In genomic region chr1:133182016-133182705, GRCm38 (mm10) we compare ENCODE assay signal across 8 mouse cellular contexts. TPM values are rescaled to one million over a fixed set of nuclear protein-coding genes. Genes with fewer than 3 reads are reported as not detected.
DNase-seq lines count a peak whose midpoint lies in the region; ATAC-seq lines count a peak whose summit lies in the region.

No protein-coding gene starts in this region.

- H3K9me3 ChIP-seq in forebrain, embryonic 15.5 days: no peaks in the 10 kb centered on the region
- no peaks in the 10 kb centered on the region for H3K9me3 ChIP-seq in hindbrain, embryonic 11.5 days (ENCODE audit: control insufficient read depth, low read length)

- H3K9ac ChIP-seq in forebrain, embryonic 15.5 days (replicated peaks): peak overlapping the region; percentile 61
- peak overlapping the region; percentile 61 for H3K9ac ChIP-seq in hindbrain, embryonic 11.5 days (ENCODE audit: low read depth, low read length)

- 1% methylated on average over 23 of the region's 25 CpGs for WGBS in forebrain, embryonic 15.5 days
- WGBS in hindbrain, embryonic 11.5 days: under 1% methylated on average over 22 of the region's 25 CpGs

- H3K27ac ChIP-seq in forebrain, embryonic 15.5 days (replicated peaks): peak overlapping the region; percentile 93
- peak overlapping the region; percentile 93 for H3K27ac ChIP-seq in hindbrain, embryonic 11.5 days (ENCODE audit: low read depth, low read length)

- H3K4me2 ChIP-seq in forebrain, embryonic 15.5 days (replicated peaks): peak overlapping the region; percentile 78
- peak overlapping the region; percentile 66 for H3K4me2 ChIP-seq in hindbrain, embryonic 11.5 days (replicated peaks; ENCODE audit: low read depth, low read length)

- H3K27me3 ChIP-seq in forebrain, embryonic 15.5 days: no peaks in the 10 kb centered on the region
- no peaks in the 10 kb centered on the region for H3K27me3 ChIP-seq in hindbrain, embryonic 11.5 days (ENCODE audit: control insufficient read depth, insufficient read depth, low read length)

- ATAC-seq in forebrain, embryonic 15.5 days (replicated peaks): peak; percentile 43
- ATAC-seq in hindbrain, embryonic 11.5 days (ENCODE audit: low FRiP score): peak; percentile 58

- H3K4me1 ChIP-seq in forebrain, embryonic 15.5 days: peaks cover 55% of the 10 kb centered on the region
- H3K4me1 ChIP-seq in hindbrain, embryonic 11.5 days (replicated peaks; ENCODE audit: control insufficient read depth, insufficient read depth, low read length): peaks cover 10% of the 10 kb centered on the region

- H3K36me3 ChIP-seq in forebrain, embryonic 15.5 days: no peaks in the 10 kb centered on the region
- no peaks in the 10 kb centered on the region for H3K36me3 ChIP-seq in hindbrain, embryonic 11.5 days (ENCODE audit: control insufficient read depth, insufficient read depth, low read length)

- H3K4me3 ChIP-seq in forebrain, embryonic 15.5 days: peak overlapping the region; percentile 58
- H3K4me3 ChIP-seq in hindbrain, embryonic 11.5 days (ENCODE audit: low read depth, low read length): peak overlapping the region; percentile 51

- peak; percentile 95 for DNase-seq in MN1 (ENCODE audit: low spot score)
- peak; percentile 79 for DNase-seq in cerebellum, adult 11-12 months
- peak; percentile 81 for DNase-seq in hindbrain, embryonic 11.5 days (ENCODE audit: low spot score)
- peak; percentile 62 to 81 for DNase-seq in left cerebral cortex, adult 18-20 months (ENCODE audit: low spot score in 2 of 2)
- peak; percentile 37 to 56 for DNase-seq in lung, postnatal 4 days
- peak; percentile 73 for DNase-seq in right cerebral cortex, postnatal 25 days
- no peak for DNase-seq in spleen, adult 18-20 months

RNA-seq across cellular contexts. Expression of gene Plekha6, which starts 18.2 kb away (rescaled TPM):
- polyA plus RNA-seq in forebrain, embryonic 15.5 days (2015; fragmentation: Nextera tagmentation; extraction: Ambion mirVana): 10.6 and 12.8 TPM in 2 replicates
- 14.6 and 22.1 TPM in 2 replicates for polyA plus RNA-seq in hindbrain, embryonic 11.5 days (2014; fragmentation: Nextera tagmentation; extraction: Ambion mirVana)
- 10 to 100 TPM; 78.2 to 91.1 TPM for total RNA-seq in left cerebral cortex, adult 18-20 months (2021)

RNA-seq across cellular contexts. Expression of gene Ppp1r15b, which starts 51.2 kb away (rescaled TPM):
- 31.8 and 32.0 TPM in 2 replicates for polyA plus RNA-seq in forebrain, embryonic 15.5 days (2015; fragmentation: Nextera tagmentation; extraction: Ambion mirVana)
- polyA plus RNA-seq in hindbrain, embryonic 11.5 days (2014; fragmentation: Nextera tagmentation; extraction: Ambion mirVana): 37.8 and 48.7 TPM in 2 replicates
- 10 to 100 TPM; 44.6 to 49.3 TPM for total RNA-seq in left cerebral cortex, adult 18-20 months (2021)

Comparison
In these comparisons a context has a peak if more than half of its experiments do, and no peak if none do; other contexts are left out.
1. DNase-seq: peak in MN1 (single experiment), cerebellum, adult 11-12 months (single experiment), hindbrain, embryonic 11.5 days (single experiment), left cerebral cortex, adult 18-20 months (2 of 2), lung, postnatal 4 days (2 of 2) and right cerebral cortex, postnatal 25 days (single experiment); none in spleen, adult 18-20 months (0 of 2).